Mouse (Mus musculus): ENCODE measurements around the gene Olfr502. TPM values are rescaled to one million over a fixed set of nuclear protein-coding genes. Genes with fewer than 3 reads are reported as not detected.

The Olfr502 gene
- polyA plus RNA-seq (2012; rRNA removed): not detected in 2 replicates

DNA sequence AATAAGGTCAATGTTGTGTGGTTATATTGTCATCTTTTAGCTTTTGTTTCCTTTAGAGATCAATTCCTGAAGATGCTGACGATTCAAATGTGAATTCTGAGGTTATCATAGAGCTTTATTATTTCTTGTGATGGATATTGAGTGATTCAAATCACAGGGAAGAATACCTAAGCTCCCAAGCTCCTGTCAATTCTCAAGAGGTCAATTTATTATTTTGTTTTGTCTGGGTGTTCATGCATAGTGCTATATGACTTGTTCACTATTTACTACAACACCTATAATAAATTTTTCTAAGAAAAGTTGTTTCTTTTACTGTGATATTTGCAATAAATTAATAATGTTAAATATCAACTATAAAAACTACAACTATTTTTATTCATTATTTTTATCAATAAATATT is at the start of gene Olfr502:
TSS of gene Olfr502 (minus strand) at position 101 of the 400 bp plus-strand sequence.

DNA sequence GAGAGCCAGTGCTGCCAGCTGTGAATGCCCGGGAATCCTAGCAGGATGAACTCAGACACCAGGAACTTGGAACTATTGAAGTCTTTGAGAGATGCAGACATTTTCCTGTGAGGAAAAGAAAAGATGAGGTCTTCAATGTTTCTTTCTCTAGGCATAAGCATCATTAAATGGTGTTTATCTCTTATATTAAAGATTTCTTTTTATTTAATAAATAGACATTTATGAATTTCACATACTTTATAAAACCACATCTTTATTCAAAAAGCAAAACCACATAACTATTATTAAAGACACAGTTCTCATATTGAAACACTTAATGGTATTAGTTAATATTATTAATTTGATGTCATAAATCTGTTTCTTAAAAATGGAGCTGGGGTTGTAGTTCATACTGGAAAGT is 40.8 kb upstream of the Olfr502 start, which contains the start of gene Olfr504:
TSS of gene Olfr504 (minus strand) at position 101 of the 400 bp plus-strand sequence.

DNA sequence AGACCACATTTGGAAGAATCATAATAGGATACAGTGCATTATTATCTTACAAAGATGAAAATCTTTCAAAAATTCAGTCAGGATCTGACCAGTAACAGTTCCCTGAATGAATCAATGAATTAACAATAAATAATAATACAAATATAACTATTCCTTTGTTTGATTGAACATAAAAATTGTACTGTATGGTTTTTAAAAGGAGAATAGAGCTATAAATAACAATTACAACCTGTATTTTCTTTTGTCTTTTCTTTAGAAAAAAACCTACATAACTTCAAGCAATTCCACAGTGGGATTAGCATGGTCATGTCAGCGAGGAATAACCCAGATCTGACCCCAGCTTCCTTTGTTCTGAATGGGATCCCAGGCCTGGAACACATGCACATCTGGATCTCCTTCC is 19.4 kb upstream of the Olfr502 start, which contains the start of gene Olfr503:
TSS of gene Olfr503 (plus strand) at position 301 of the 400 bp plus-strand sequence.

Other genes starting within 250 kb of the Olfr502 start
- gene Olfr490, start 236.1 kb downstream of the Olfr502 start, polyA plus RNA-seq (2012; rRNA removed): not detected in 2 replicates
- gene Olfr491, start 211.6 kb downstream of the Olfr502 start, polyA plus RNA-seq (2012; rRNA removed): not detected in 2 replicates
- not detected in 2 replicates for gene Olfr492, start 201.4 kb downstream of the Olfr502 start, polyA plus RNA-seq (2012; rRNA removed)
- gene Olfr493, start 178.1 kb downstream of the Olfr502 start, polyA plus RNA-seq (2012; rRNA removed): not detected in 2 replicates
- not detected in 2 replicates for gene Olfr494, start 159.7 kb downstream of the Olfr502 start, polyA plus RNA-seq (2012; rRNA removed)
- gene Olfr495, start 131.9 kb downstream of the Olfr502 start, polyA plus RNA-seq (2012; rRNA removed): not detected in 2 replicates
- gene Olfr497, start 104.6 kb downstream of the Olfr502 start, polyA plus RNA-seq (2012; rRNA removed): not detected in 2 replicates
- not detected in 2 replicates for gene Olfr498, start 59.7 kb downstream of the Olfr502 start, polyA plus RNA-seq (2012; rRNA removed)
- not detected in 2 replicates for gene Olfr503, start 19.5 kb upstream of the Olfr502 start, polyA plus RNA-seq (2012; rRNA removed)
- not detected in 2 replicates for gene Olfr504, start 40.7 kb upstream of the Olfr502 start, polyA plus RNA-seq (2012; rRNA removed)
- not detected in 2 replicates for gene Olfr506, start 85.7 kb upstream of the Olfr502 start, polyA plus RNA-seq (2012; rRNA removed)
- gene Olfr507, start 96.7 kb upstream of the Olfr502 start, polyA plus RNA-seq (2012; rRNA removed): not detected in 2 replicates
- not detected in 2 replicates for gene Olfr508, start 104.9 kb upstream of the Olfr502 start, polyA plus RNA-seq (2012; rRNA removed)
- not detected in 2 replicates for gene Olfr509, start 126.8 kb upstream of the Olfr502 start, polyA plus RNA-seq (2012; rRNA removed)
- not detected in 2 replicates for gene Olfr510, start 141.4 kb upstream of the Olfr502 start, polyA plus RNA-seq (2012; rRNA removed)
- not detected in 2 replicates for gene Olfr512, start 188.3 kb upstream of the Olfr502 start, polyA plus RNA-seq (2012; rRNA removed)
- not detected in 2 replicates for gene Olfr513, start 225.9 kb upstream of the Olfr502 start, polyA plus RNA-seq (2012; rRNA removed)

Measured in liver, embryonic 18 days (tissue).